Mouse (Mus musculus) right cerebral cortex, adult 2 months (tissue): ENCODE measurements around the gene Klhl35.
"Not testable (repeated sequence)": the region's sequence is repeated elsewhere in the genome, so short reads cannot be mapped to it uniquely, and the experiment has no call there.

Source experiments
- DNase-seq, 2 experiments: peaks; one replicate each; pipeline ENCODE4 v3.0.0; 2021 to 2022; ENCODE audit warnings: low spot score in 2 of 2

Gene Klhl35

DNA sequence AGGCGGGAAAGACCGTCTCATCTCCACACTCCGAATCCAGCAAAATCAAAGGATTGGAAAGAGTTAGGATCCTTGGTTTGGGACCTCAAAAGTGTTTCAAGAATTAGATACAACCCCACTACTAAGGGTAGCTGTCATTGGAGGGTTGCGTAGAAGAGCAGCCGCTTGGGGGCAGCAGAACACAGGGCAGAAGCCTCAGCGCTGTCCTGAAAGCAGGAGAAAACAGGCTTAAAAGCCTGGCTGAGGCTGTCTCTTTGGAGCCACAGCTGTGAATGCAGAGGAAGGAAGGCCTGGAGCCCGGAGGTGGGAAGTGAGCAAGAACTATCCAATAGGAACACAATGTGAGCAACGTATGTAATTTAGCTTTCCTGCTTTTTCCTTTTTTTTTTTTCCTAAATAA lies 34.4 kb downstream of the Klhl35 start:
- DNase-seq, result peak; percentile 87 to 89

DNA sequence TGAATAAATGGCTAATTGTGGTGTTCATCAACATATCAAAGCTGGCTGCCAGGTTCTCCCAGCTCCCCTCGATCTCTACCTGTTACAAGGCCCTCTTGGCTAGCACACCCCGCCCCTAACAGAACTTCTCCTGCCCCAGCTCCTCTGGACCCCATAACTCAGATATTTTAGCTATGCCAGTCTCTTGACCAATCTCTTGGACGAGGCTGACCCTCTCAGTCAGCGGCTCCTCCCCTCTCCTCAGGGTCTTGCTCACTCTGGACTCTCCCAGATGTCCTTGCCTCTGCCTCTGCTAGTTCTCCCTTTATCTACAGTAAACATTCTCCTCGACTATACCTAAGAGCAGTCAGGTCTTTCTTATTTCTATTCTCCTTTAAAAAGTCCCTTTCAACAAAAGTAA lies 34.9 kb downstream of the Klhl35 start:
- no peak for DNase-seq

DNA sequence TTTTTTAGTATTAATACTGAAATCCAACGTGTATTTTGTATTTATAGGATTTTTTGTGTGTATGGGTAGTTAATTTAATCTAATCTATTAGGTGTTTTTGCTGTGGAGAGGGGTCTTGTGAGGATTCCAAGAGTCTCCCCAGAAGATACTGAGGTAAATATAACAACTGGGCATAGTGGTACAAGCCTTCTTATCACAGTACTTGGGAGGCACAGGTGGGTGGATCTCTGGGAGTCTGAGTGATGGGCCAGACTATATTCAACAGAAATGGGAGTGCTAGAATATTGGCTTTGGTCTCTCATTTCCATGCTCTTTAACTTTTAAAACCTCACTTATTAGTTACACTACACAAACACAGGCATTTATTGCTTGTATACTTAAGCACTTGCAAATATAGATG lies 35.3 kb downstream of the Klhl35 start:
- no peak for DNase-seq

DNA sequence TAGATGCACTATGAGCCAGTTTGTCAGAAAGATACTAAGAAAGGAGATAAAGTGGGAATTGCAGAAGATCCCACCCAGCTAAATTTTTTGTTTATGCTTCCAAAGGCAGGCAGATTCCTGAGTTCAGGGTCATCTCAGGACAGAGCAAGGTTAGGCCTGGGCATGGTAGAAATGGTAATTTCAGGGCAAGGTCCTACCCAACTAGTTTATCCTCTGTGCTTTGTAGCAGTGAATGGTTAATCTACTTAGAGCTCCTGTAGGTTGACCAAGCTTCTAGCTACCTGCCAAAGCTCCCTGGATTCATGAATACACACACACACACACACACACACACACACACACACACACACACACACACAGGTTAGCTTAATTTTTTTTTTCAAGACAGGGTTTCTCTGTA lies 38.8 kb downstream of the Klhl35 start:
- no peak for DNase-seq

DNA sequence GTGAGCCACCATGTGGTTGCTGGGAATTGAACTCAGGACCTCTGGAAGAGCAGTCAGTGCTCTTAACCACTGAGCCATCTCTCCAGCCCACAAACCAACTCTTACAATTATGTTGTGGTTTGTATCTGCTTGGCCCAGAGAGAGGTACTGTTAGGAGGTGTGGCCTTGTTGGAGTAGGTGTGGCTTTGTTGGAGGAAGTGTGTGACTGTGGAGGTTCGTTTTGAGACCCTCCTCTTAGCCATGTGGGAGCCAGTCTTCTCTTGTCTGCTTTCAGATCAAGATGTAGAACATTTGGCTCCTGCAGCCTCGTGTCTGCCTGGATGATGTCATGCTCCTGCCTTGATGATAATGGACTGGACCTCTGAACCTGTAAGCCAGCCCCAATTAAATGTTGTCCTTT lies 42.4 kb downstream of the Klhl35 start:
- DNase-seq, result not testable (repeated sequence)

DNA sequence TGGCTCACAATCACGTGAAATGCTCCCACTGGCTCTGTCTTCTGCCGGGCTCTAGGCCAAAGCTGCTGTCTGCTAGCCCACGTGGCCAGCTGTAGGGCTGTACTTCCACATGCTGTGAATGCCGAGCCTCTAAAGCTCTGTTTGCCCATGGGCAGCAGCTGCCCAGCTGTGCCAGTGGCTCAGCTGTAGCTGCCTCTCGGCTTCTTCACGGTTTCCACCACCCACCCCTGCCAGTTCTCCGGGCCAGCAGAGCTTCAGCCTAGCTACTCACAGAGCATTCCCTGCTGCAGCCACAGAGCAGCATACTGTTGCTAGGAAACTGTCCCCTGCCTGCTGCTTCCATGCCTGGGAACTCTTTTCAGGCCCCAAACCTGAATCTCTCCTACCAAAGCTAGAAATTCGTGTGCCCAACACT lies 44.3 kb downstream of the Klhl35 start:
- peak; percentile 59 to 77 for DNase-seq

DNA sequence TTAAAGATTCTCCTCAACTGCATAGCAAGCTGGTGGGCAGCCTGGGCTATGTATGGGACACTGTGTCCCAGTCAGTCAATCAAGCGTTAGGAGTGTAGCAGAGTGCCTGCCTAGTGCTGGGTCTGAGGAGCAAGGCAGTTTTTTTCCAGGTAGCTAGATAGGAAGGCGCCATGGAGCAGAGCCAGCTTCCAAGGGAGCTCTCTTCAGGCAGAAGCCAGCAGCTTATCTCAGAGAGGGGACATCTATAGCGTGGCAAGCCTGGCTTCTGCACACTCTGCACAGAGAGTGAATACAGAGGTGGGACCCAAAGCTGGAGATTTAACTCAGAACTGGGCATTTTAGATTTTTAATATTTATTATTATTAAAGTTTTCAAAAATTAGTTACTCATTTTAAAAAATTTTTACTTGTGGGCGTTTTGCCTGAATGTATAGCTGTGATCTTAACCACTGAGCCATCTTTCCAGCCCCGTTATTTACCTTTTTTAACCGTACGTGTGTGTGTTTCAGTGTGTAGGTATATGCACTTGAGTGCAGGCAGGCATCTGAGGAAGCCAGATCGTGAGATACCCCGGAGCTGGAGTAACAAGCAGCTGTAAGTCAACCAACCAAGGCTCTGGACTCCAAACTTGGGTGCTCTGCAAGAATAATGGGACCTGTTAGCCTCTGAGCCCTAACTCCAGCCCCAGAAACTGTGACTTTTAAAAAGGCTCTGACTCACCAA lies 50.4 kb downstream of the Klhl35 start:
- DNase-seq, result no peak

DNA sequence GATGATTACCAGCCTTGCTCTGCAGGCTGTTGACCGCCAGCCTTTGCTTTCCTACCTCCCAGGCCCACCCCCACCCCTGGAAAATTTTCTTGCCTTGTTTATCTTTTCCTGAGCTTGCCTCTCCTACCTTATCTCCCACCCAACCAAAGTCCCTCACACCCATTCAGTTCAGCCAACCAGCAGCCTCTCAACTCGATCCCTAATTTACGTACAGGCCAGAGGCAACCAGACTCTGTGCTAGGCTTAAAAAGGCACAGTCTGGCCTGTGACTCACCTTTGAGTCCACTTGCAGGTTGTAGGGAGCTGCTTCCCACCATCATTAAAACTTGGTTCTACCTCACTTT lies 51.0 kb downstream of the Klhl35 start:
- DNase-seq, result no peak

DNA sequence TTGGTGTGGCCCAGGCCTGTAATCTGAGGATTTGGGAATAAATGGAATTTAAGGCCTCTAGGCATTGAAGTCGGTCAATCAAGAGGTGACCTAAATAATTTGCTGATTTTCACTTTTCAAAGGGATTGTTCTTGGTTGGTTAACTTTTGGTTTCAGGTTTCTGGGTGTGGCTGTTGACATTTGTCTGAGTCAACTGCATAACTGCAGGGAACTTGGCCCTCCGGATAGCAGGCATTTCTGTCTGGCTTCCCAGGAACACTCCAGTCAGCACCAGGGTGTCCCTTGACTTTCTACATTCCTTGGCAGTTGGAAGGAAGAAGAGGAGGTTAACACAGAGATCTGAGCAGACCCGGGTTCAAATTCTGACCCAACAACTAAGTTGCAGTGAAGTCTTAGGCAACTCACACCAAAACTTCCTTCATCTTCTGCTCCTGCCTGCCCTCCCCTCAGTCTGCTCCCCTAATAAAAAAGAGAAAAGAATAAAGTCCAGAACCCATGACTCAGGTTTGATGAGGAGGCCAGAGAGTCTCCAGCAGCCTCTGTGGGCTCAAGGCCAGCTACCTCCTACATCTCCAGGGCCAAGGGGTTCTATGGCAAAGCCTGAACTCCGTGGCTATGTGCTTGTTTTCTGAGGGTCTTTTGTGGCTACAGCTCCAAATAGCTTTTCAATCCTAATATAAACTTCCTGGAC lies 53.3 kb downstream of the Klhl35 start:
- no peak for DNase-seq

DNA sequence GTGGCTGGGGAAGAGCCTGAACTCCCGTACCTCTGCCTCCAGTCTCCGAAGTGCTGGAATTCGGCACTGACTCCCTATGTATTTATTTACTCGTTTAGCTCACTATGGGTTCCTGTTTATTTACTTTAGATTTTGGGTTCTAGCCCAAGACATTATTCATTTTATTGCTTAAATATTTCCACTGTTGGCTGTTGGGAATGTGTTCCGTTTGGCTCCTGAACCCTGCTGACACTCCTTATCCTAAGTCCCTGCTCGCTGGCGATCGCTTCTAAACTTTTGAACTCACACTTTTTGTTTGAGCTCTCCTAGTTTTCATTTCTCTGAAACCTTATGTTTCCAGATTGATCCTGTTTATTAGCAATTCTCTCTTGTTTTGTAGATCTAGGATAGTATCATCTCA lies 57.3 kb downstream of the Klhl35 start:
- DNase-seq, result no peak
